Mouse (Mus musculus): ENCODE data around the gene Phf21a.

Gene Phf21a

GRCm38 (mm10) chr2:92365568-92365967 lies 272.7 kb downstream of the Phf21a start:
- DNase-seq, result no peak

- no peak for DNase-seq
Measured at GRCm38 (mm10) chr2:92367383-92368029, 274.6 kb downstream of the Phf21a start.

DNA sequence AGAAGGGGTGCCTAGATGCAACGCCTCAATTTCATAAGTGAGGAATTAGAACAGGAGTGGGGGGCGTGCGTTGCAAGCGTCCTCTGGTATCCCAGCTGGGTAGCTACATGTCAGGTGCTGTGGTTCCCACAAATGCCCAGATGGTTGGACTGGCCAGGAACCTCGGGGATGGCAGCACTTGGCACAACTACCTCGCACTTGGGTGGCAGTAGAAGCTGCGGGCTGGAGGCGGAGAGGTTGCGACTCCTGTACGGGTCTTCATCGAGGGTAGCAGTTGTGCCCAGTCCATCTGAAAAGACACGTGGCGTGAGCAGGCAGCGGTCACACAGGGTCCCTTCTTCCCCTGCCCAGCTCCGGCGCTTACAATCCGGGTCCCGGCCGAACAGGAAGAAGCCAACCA lies 277.5 kb downstream of the Phf21a start:
- peak; percentile 33 to 36 for DNase-seq

GRCm38 (mm10) chr2:92370821-92371805 lies 278.2 kb downstream of the Phf21a start:
- DNase-seq, result peak; percentile 27 to 42

GRCm38 (mm10) chr2:92371971-92372690 lies 279.2 kb downstream of the Phf21a start:
- no peak for DNase-seq

GRCm38 (mm10) chr2:92372767-92373436 lies 280.0 kb downstream of the Phf21a start:
- peak; percentile 59 to 61 for DNase-seq

DNA sequence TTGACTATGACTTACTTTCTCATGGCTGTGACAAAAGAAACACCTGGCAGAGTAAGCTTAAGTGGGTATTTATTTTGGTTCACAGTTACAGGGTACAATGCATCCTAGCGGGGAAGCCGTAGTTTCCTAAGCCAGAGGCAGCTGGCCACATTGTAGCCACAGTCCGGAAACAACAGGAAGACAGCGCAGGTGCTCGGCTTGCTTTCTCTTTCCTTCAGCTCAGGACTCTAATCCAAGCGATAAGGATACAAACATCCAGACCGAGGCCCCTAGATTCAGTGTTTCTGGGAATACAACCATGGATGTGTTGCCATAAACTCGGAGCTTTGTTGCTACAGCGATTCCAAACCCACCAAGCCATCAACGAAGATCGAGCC lies 280.5 kb downstream of the Phf21a start:
- peak in 1 of 2 experiments; percentile 14 for DNase-seq

DNA sequence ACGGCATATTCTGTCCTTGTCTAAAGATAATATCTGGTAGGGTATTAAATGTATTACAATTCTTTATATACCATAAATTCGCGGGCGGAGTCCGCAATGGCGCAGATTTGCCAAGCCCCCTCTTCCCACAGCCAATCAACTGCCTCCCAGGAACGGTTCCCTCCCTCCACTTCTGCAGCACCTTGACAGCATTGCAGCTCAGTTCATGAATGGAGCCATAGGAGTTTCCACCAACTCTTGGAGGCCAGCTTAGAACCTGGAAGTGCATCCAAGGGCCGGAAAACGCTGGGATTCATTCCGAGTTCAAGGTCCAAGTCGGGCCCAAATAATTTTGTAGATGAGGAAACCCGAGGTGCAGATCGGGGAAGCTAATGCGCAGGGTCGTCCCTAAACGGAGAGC lies 281.6 kb downstream of the Phf21a start, which contains the start of the genes Pex16 and Large2:
Pex16 (plus strand) TSS at position 163 of the 400 bp plus-strand sequence.
Large2 (minus strand) TSS at position 356 of the 400 bp plus-strand sequence.
- peak; percentile 60 to 61 for DNase-seq

DNA sequence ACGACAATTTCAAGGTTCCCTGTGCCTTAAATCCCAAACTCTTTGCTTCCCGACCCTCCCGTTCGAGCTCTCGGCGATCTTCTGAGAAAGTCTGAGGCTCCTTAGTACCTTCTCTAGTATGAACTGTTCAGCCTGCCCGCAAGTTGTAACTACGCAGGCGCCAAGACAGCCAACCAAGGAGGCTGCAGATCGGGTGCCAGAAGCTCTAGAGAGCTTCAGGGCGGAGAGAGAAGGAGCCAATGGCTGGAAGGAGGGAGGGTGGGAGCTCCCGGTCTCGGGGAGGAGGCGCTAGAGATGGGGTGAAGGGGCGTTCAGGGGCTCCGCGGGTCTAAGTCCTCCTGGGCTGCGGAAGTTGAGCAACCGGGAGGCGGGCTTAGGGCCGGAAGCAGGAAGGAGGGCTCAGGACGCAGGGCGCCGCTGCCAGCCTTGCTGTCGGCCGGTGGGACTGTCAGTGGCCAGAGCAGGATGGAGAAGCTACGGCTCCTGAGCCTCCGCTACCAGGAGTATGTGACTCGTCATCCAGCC lies 282.2 kb downstream of the Phf21a start:
- DNase-seq, result peak; percentile 90 to 94

DNA sequence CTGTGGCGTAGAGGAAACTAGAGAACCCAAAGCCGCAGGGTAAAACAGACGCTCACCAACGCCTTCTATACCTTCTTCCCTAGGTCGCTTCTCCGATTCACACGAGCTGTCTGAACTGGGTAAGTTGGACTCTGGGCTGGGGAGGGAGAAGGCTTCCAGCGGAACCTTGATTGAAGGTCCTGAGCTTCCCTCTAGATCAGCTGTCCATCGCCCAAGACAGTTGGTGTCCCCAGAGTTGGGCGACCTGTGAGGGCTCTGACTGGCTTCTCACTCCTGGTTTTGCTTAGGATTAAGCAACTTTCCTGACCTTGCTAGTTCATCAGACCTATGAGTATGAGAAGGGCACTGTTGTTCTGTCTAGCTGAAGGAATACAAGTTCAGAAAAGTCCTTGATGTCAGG lies 282.9 kb downstream of the Phf21a start:
- no peak for DNase-seq

- no peak for DNase-seq
Measured at GRCm38 (mm10) chr2:92376300-92376699, 283.4 kb downstream of the Phf21a start.

DNA sequence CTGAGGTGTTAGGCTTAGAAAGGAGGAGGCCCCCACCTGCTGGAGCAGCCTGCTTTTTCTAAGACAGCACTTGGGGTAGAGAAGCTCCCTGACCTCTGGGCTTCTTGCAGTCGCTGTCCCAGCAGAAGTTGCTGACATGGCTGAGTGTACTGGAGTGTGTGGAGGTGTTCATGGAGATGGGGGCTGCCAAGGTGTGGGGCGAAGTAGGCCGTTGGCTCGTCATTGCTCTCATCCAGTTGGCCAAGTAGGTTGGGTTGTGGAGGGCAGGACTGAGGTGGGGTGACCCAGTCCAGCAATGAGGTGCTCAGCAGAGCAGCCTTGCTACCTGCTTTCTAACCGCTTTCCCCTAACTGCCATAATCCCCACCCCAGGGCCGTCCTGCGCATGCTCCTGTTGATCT lies 284.4 kb downstream of the Phf21a start:
- peak in 1 of 2 experiments; percentile 23 for DNase-seq

GRCm38 (mm10) chr2:92379783-92380494 lies 287.0 kb downstream of the Phf21a start:
- DNase-seq, result no peak

GRCm38 (mm10) chr2:92380495-92381050 lies 287.7 kb downstream of the Phf21a start:
- no peak for DNase-seq

DNA sequence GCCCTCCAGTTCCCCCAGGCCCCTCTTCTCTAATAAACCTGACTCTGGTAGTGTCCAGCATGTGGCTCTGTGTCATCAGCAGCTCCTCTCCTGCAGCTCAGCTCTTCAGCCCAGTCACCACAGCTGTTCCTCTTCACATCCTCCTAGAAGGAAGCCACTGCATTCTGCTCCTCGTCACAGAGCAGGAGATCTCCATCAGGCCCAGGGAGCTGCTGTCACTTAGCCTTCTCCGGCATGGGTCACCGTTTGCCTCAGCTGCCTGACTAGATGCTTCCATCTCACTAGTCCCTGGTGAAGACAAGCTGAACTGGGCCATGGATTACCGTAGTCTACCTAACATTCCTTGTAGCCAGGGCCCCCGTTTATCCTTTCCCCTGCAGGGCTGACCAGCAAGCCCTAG lies 288.2 kb downstream of the Phf21a start:
- DNase-seq, result no peak

- DNase-seq, result peak; percentile 55 to 63
Measured at GRCm38 (mm10) chr2:92381901-92382588, 289.1 kb downstream of the Phf21a start, which contains the start of gene 1700029I15Rik. Gene 1700029I15Rik, plus strand, starts transcription at chr2:92382538.

DNA sequence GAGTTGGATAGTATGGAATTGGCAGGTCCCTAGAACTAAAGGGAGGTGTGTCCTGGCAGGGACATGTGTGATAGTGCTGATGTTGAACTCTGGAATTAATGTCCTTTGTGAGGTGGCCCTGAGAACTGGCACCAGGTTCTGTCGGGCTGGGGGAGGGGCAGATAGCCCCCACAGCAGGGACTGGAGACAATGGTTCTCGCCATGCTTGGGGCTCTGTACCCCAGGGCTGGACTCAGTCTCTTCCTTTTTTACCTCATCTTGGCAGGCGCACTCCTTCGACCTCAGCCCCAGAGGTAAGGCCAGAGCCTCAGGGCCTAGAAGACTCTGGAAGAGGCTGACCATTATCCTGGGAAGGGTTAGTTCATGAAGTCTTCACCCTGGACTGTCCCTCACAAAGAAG lies 289.8 kb downstream of the Phf21a start:
- DNase-seq, result peak in 1 of 2 experiments; percentile 38

DNA sequence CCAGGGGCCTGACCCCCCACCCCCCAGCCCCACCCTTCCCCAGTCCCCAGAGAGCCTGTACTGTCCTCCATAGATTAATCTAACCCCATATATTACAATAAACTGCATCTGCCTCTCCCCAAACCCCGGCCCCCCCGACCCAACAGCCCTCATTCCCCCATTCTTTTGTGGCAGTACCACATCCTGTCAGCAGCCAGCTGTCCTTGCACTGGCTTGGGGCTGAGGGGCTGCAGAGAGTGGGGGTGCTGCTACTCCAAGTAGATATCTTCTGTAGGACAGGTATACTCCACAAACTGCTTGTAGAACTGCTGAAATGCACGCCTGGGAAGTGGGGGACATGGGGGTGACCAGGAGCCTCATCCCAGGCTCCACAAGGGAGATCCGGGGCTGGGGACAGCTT lies 291.2 kb downstream of the Phf21a start:
- DNase-seq, result no peak

DNA sequence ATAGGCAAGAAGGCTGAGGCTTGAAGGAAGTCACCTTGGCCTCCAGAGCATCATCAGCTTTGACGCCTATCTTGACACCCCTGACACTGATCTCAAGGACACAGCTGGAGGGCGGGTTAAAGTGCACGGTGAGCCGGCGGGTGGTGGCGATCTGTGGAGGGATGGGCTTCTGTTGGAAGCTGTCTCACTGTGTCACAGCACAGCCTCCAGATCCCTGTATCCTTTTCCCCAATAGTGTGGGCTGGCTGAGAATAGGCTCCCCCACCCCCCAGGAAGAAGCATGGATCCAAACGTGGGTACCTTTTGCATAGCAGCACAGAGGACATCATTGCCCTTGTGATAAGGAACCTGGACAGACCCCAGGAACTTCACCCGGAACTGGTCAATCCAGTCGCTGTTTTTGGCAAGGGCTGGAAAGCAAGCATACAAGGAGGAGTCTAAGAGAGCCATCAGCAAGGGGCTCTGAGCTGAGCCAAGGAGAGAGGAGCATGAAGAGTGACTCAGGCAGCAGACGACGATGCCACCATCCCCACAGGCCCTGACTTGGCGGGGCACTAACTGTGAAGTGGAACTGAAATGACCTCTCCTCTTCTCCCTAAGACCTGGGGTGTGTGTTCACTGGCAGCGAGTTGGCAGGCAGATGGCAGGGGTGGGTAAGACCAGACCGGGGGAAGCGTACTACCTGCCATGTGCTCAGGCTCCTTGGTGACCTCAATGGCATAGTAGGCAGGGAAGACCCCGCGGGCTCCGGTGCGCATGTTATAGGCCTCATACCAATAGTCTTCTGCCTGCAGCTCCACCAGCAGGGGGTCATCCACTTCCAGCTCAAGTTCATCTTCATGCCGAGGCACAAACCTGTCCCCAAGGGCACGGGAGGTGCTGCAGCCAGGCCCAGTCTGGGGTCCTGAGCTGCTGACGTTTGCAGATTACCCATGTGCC lies 292.5 kb downstream of the Phf21a start:
- DNase-seq, result peak in 1 of 2 experiments; percentile 44
